Mouse (Mus musculus) cerebellum, adult (tissue): ENCODE results near the gene Spata2.

Source experiments
- ATAC-seq: cut with Nextera tagmentation; 2 replicates; pipeline ENCODE4 v1.9.2; 2017; ENCODE audit warnings: mild to moderate bottlenecking, moderate library complexity, mixed read lengths; ENCODE audit not compliant: insufficient number of reproducible peaks, low FRiP score, low TSS enrichment

Gene Spata2

DNA sequence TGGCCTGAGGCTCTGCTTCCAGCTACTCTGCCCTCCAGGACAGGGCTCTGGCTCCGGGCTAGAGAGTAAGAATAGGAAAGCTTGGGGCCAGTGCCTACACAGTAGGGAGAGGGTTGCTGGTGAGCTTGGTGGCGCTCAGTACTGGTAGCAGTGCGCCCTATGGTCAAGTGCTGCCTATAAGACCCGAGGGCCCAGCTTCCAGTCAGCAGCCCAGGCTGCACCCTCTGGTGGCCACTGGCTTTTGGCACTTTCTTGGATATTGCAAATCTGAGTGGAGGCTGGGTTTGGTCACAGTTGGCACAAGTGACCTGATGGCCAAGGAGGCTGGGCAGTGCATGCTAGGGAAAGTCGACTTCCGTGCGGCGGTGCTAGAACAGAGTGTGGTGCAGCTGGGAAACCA lies 42.0 kb downstream of the Spata2 start:
- 0 out of 2 replicates have a peak, but pooled peaks have one; percentile 41 for ATAC-seq

DNA sequence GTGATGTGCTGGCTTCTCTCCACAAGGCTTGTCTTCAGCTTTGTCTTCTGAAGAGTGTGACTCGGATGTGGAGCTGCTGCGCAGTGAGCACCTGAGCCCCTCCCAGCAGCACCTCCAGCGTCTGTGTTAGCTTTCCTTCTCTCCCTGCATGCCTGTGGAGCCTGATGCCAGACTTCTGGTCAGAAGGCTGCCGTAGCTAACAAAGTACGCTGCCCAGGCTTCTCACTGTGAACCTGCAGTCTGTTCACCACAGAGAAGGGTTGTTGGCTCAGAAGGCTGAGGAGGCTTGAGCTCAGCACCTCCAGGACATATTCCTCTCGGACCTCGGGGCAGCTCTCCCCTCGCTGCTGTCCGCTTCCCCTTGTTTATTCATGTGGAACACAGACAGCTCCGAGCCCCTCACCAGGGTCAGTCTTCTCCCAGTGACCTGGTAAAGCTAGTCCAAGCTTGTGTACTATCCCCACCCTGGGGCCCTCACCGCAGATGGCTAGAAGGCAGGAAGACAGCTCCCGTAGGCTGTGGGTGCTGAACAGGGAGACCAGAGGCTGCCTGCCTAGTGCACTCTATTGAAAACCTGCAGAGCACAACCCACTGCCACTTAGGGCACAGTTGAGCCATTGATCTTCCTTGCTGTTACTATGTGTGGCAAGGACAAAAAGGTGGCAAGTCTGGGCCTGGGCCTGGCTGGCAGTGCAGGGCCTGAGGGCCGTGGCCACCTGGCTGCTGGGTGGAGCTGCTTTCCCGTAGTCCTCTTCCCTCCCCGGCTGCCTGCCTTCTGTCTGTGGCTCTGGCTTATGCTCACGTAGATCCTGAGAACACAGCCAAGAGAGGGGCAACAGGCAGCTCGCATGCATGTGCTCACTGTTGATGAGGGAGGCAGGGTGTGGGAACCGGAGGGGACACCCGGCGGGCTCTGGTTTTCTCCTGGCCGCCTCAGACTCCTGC lies 43.1 kb downstream of the Spata2 start:
- ATAC-seq: peak; percentile 65; the same call in 1 of the 2 replicates

DNA sequence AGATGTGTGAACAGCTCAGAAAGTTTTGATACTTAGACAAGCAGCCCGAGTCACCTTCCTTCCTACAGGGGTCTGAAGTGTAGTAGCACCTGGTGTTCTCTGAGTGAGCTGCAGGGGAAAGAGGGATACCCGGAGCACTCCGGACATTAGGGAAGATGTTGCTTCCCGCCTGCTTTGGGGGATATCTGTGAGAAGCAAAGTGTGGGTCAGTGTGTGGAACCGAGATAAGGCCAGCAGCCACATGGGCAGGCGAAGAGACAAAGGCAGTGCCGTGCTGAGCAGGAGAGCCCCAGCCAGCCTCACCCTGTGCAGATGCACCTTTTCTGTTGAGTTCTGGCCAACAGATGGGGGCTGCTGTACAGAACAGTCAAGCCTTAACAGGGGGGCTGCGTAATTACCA lies 45.1 kb downstream of the Spata2 start:
- no peak for ATAC-seq

DNA sequence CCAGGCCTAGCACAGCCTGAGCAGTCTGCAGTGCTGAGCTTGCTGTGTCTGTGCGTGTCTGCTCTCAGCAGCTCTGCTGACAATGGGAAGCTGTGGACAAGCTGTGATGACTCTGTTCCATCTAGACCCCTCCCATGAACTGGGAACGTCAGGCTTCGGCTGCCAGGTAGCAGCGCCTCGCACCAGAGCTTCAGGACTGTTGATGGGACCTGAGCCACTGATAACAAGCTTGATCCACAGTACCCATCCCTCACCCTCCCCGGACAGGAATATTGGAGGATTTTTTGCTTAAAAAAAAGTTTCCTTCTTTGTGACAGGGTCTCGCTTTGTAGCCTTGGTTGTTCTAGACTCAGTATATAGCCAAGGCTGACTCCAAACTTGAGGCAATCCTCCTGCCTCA lies 45.5 kb downstream of the Spata2 start:
- ATAC-seq: no peak

DNA sequence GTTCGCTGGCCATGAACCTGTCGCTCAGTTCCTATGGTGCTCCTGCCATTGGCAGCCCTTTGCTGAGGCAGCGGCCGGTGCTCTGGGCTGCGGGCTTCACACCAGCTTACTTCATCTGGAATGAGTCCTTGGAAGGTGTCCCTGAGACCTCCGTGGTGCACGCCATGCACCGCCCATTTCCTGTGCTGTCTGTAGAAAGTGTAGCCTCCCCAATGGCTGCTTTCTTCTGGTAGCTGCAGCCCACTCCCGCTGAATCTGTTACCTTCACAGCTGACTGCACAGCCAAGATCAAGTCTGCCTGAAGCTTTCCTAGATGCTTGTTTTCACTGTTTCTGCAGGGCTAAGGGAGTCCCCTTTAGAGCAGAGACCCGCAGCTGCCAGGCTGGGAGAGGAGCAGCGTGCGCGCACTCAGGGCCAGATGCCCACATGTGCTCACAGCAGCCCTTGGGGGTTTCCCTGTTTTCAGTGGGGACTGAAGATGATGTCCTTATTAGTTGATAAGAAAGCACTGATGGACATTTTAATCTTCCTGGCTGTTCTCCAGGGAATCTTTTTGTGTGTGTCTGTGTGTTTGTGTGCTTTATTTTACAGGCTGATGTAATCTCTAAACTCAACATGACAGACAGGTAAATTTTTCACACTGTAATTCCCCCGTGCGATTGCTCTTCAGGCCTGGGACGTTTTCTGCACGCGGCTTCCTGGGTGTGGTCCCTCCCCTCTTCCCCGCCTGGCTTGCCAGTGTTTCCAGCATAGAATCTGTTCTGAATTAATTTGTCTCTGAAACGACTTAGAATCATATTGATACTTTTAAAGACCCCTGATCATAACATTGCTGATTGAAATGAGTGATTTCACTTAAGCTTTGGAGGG lies 46.5 kb downstream of the Spata2 start:
- ATAC-seq: no peak

DNA sequence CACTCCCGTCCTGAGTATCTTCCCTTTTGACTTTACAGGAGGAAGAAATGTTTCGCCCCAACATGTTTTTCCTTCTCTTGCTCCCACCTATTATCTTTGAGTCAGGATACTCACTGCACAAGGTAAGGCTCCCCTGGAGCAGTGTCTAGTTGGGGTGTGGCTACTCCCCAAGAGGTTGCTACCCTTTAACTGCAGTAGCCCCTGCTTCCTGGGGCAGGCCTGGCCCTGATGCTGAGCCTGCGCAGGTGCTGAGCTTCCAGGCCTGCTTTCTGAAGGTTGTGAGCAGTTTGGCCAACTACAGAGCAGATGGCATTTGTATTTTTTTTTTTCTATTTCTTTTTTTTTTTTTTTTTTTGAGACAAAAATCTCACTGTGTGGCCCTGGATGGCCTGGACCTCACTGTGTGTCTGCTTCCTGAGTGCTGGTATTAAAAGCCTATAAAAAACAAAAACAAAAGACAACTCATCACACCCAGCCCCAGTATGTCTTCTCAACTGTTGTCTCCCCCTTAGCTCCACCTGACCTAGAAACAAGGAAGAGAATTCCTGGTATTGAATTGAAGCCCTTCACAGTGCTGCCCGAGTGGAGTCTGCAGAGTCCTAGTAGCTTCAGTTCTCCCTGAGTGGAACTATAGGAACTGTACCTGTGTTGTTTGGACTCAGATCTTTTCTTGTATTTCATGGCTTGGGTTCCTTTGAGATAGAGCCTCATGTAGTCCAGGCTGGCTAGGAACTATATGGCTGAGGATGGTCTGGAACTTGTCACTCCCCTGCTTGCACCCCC lies 49.1 kb downstream of the Spata2 start:
- ATAC-seq: peak; percentile 76; the same call in 1 of the 2 replicates

DNA sequence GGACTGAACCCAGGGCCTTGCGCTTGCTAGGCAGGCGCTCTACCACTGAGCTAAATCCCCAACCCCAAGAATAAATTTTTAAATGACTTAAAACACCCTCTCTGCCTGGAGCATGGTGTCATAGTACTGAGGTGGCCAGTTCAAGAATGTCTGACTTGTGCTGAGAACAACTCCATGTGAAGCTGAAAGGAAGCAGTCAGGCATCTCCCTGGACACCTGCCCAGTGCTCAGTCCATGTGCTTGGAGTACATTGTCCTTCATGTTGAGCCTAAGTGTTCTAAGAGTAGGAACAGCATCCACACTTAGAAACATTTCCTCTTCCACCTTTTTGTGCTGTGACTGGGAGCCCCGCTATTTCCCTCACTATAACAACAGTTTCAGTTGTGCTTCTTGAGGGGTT lies 53.3 kb downstream of the Spata2 start:
- no peak for ATAC-seq

DNA sequence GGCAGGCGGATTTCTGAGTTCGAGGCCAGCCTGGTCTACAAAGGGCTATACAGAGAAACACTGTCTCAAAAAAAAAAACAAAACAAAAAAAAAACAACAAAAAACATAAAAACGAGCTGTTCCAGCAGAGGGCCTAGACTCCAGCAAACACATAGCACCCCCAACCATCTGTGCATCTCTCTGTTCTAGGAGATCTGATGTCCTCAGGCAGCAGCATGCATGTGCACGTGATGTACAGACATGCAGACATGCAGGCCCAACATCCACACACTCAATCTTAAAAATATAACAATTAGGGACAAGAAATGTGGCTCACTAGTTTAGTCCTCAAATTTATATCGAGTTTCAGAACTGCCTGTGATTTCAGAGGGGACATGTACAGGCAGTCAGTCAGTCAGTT lies 56.3 kb downstream of the Spata2 start:
- ATAC-seq: no peak

DNA sequence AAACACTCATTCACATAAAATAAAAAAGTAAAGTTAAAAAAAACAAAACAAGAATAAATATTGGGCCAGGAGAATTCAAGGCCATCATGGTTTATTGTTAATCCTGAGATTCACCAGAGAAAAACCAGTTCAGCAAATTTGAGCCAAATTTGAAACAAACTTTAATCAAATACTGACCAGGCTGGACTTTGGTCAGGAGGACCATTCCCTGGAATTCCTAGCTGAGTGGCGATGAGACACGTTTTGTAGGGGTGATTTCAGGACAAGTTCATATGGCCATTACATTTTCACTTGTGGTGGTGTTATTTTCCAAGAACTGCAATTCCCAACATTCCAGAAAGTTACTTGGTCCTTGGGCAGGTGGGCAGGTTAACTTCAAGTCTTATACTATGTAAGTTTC lies 57.1 kb downstream of the Spata2 start:
- no peak for ATAC-seq

DNA sequence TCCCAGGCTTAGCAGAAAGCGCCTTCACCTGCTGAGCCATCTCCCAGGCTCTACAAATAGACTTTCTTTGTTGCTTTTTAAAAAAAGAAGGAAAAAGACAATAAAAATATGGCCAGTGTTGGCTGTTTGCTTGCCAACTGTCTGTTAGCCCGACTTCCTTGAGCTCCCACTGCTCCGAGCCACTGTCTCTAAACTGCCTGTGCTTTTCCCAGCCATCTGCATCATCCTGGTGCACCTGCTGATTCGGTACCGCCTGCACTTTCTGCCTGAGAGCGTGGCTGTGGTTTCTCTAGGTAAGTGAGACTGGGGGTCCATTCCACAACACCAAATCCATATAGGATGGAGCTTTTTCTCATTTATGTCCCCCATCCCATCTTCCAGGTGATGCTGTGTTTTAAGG lies 58.1 kb downstream of the Spata2 start:
- ATAC-seq: no peak

DNA sequence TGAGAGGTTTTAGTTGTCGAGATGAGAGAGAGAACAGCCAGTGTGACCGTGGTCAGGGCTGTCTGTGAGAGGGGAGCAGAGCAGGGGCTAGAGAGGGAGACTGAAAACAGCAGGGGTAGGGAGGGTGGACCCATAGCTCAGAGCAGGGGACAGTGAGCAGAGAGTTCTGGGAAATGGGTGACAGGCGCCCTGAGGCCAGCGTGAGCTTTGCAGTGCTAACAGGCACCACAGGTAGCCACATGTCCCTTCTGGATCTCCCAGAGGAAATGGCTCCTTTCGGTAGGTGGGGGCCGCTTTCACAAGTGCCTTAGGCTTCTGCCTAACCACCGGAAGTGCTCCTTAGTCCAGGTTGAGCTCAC lies 61.3 kb downstream of the Spata2 start:
- ATAC-seq: no peak
